Mouse (Mus musculus): Measurements from ENCODE around the gene Cyp26c1.

The Cyp26c1 gene

DNA sequence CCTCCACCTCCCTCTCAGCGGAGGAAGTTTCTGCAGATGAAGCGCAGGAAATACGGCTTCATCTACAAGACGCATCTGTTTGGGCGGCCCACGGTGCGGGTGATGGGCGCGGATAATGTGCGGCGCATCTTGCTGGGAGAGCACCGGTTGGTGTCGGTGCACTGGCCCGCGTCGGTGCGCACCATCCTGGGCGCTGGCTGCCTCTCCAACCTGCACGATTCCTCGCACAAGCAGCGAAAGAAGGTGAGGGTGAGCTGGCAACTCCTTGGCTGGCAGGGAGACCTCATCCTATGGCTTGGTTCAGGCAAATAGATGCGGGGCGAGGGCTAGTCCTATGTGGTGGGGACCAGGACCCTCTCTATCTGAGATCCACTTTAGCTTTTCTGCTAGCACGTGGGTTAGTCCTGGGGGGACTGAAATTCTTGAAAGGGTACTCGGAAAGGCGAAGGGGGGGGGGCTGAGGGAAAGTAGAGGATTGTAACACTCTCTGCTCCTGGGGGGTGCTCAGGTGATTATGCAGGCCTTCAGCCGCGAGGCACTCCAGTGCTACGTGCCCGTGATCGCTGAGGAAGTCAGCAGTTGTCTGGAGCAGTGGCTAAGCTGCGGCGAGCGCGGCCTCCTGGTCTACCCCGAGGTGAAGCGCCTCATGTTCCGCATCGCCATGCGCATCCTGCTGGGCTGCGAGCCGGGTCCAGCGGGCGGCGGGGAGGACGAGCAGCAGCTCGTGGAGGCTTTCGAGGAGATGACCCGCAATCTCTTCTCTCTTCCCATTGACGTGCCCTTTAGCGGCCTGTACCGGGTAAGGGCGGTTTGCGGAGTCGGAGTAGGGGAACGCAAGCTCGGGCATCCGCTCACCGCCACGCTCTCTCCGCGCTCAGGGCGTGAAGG, 13.1 kb downstream of the Cyp26c1 start:
- no peak for DNase-seq (ENCODE audit: low spot score in 2 of 2)

DNA sequence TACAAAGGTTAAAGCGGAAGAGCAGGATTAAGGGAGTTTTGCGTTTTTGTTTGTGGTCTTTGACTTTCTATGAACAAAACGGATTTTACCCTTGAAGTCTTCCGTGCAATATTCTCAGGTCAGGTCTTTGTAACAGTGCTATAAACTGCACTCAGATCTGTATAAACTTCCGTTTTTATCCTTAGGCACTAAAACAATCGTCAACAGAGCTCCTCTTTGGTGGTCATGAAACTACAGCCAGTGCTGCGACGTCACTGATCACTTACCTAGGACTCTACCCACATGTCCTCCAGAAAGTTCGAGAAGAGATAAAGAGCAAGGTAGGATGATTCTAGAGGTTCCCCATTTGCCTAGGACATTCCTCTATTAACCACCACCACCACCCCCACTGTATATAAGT, 14.3 kb downstream of the Cyp26c1 start:
- no peak for DNase-seq (ENCODE audit: low spot score in 2 of 2)

DNA sequence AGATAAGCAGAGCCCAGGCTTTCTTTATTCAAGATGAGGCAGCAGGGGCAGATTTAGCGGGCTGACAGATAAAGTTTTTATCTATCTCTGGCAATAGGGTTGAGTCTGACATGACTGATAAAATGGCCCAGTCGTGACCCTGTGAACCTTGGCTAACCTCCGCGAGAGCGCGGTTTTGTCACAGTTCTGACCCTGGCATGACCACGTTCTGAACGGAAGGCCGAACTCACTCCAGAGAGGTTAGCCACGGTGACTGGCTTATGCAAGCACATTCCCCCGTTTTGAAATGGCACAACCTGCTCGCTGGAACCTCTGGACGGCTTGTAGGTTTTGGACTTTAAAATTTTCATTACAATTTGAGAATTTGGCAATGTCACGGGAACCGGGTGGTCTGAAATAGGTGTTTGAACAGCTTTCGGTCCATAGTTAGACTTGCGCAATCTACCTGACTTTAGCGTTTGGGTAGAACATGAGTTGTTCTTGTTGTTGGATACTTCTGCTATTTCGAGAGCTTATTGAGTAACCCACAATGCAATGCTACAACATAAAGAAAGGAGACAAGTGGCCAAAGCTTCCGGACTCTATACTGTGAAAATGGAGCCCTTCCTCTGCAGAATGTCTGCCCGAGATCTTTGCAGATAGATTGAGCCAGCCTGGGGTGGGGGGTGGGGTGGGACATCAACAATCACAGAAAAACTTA, 17.1 kb downstream of the Cyp26c1 start:
- DNase-seq (ENCODE audit: low spot score in 2 of 2): no peak

DNA sequence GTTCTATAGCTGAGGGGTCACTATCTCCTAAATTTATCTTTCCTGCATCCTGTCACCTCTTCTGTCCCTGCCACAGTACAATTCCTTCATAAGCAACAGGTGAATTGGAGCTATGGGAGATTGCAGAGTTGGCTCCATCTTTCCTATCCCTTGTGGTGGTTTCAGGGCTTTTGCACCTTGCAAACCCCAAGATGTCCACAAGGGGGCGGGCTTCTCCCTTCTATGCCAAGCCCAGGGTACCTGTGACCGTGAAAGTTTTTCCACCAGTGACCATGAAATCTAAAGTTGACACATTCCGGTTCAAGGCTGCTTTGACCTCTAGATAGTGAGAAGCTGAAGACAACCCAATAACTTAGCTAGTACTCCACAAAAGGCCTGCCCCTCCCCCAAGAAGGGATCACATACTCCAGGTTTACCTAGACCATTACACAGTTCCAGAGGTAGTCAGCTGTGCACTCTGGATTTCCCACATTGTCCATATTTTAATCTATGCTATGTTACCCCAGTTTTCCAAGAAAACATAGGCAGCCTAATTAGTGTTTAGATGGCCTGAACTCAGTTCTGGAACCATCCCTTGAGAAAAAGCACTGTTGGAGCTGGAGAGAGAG, 18.6 kb downstream of the Cyp26c1 start:
- peak; percentile 67 to 77 for DNase-seq (ENCODE audit: low spot score in 2 of 2)

DNA sequence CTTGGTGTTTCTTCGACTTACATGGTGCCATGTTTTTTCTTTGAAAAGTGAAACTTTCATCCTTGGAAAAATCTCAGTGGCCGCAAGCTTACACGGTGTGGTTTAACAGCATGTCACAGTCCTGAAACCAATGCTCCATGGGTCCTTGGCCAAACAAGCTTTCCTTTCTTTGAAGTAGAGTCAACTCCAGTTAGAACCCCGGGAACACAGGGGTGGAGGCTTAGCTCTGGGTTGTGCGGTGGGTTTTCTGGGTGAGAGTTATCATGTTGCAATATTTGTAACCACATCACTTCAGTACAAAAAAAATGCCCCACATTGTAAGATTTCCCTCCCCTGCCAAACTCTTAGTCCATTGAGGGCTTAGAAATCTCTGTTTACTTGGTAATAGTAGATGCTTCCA, 20.3 kb downstream of the Cyp26c1 start:
- no peak for DNase-seq (ENCODE audit: low spot score in 2 of 2)

DNA sequence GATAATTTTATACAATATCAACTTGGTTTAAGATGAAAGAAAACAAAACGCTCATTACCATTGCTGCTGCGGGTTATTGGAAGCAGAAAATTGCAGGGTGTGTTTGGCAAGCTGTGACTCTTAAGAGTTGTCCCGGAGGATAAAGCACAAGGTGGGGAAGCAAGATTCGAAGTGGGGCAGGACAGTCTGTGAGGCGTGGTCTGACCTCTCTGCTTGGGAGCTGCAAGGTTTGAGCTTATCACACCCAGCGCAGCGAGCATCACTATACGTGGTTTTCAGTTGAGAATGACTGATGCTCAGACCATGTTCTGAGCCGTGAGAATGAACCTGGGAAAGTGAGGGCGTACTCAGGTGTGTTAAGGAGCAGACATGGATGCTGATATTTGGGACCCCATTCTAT, 29.3 kb downstream of the Cyp26c1 start:
- DNase-seq (ENCODE audit: low spot score in 2 of 2): no peak

DNA sequence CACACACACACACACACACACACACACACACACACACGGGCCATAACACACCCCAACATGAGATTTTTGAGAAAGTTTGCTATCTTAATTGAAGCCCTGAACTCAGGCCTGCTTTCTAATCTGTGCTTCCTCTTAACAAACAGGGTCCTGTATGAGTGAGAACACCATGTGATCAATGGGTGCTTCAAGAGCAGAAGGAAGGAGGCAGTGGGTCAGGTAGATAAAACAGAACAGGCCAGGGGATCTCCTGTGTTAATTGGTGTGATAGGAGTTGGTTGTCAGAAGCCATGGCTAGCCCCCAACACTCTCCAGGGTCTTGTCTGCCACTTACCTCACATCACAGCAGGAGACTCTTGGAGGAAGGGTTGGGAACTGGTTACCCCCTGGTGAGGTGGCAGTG, 30.6 kb downstream of the Cyp26c1 start:
- DNase-seq (ENCODE audit: low spot score in 2 of 2): no peak

DNA sequence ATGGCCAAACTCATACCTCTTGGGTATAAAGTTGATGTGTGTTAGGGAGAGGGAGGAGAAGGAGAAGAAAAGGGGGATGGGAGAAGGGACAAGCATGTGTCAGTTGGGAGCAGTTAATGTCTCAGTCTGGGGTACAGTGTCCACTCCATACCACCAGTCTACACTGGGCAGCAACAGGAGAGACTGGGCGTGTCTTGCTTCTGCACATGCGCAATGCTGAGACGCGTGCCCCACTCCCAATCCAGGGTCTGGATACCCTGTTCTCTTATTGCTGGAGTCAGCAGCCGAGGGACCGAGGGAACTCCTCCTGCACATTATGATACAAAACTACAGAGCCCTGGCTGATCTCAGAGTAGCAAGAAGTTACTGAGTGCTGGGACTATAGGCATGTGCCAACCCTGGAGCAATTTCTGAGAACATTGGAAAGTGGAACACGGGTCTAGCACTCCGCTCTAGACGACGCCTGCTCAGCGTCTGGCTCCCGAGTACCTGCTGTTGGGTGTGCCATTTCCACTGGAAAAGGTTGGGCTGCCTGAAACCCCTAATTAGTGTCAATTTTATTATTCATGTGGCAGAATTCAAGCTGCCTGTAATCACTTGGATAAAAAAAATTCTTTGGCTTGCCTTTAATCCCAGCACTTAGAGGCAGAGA, 31.3 kb downstream of the Cyp26c1 start:
- no peak for DNase-seq (ENCODE audit: low spot score in 2 of 2)

DNA sequence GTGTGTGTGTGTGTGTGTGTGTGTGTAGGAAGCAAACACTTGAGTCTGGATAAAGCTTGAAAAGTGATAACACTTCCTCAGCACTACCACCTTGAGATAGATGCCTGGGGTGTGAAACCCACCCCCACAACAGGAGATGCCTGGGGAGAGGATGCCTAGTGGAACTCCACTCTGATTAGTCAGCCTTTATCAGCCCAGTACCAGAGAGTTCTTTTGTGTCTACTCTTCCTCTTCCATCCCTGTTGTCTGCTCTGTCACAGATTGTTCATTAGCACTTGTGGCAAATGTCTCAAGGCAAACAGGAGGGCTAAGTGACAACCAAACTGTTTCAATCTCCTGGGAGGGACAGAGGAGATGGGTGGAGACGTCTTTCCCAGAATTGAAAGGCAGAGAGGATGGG, 33.8 kb downstream of the Cyp26c1 start:
- no peak for DNase-seq (ENCODE audit: low spot score in 2 of 2)

DNA sequence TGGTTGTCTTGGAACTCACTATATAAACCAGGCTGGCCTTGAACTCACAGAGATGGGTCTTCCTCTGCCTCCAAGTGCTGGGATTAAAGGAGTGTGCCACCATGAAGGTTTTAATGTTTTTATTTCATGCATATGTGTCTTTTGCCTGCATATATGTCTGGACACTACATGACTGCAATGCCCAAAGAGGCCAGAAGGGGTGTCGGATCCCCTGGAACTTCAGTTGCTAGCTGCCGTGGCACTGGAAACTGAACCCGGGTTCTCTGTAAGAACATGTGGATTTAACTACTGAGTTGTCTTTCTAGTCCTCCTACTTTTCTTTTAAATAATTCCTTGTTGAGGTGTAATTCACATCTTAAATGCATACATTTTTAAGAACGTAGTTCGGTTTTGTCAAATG, 39.2 kb downstream of the Cyp26c1 start:
- DNase-seq (ENCODE audit: low spot score in 2 of 2): no peak

DNA sequence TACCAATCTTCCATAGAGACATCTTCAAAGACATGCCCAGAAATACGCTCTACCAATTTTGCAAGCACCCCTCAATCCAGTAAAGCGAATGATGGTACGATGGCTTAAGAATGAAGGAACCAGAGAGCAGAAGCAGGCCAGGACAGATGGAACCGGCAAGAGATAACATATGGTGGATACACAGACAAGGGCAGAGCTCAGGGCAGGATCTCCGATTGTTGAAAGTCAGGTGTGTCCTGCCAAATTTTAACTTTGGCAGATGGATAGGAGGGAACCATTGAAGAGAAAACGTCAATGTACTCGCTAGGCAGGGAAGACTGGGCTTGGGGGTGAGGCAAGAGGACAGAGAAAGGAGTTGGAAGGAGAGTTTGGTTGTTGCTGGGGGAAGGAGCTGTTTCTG, 41.2 kb downstream of the Cyp26c1 start:
- DNase-seq (ENCODE audit: low spot score in 2 of 2): no peak

DNA sequence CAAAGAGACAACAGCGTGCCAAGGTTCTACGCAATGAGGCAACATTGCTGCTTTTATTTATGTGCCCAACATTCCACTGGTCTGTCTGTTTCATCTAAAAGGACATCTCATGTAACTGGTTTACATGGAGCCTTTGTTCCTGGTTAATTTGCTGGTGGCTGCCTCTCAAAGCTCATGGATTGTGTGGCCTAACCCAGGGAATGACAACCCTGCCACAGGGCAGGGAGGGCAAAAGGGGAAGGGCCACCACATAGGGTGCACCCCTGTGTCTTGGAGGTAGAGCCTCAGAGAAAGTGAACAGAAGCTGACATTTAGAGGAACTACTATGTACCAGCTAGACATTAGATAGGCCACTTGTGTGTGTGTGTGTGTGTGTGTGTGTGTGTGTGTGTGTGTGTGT, 42.0 kb downstream of the Cyp26c1 start:
- DNase-seq (ENCODE audit: low spot score in 2 of 2): no peak

DNA sequence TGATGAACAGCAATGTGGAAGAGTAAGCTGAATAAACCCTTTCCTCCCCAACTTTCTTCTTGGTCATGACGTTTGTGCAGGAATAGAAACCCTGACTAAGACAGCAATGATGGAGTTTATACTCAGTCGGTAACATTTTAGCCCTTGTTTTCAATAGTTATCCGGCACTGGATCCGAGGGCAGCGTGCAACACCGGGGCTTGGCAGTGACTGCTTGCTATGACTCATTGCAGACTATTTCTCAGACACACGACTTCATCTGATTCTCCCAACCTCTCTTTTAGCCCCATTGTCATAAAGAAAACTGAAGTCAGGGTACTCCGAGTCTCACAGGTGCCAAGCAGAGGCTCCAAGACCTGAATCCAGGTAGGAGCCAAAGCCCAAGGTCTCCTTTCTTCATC, 50.0 kb downstream of the Cyp26c1 start:
- no peak for DNase-seq (ENCODE audit: low spot score in 2 of 2)

DNA sequence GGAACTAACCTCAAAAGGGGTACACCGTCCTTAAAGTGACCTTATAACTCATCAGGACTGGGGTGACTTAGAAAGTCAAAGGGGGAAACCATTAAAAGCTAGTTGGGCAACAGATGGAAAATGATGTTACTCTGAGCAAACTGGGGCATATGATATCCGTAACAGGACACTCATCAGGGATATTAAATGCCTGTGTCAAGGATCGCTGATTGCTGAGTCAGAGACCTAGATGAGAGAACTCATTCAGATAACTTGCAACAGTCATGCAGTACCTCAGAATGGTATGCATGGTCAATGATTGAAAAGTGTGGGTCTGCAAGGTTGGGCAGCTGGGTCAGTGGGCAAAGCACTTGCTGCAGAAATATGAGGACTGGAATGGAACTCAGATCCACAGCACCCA, 53.2 kb downstream of the Cyp26c1 start:
- DNase-seq (ENCODE audit: low spot score in 2 of 2): no peak

DNA sequence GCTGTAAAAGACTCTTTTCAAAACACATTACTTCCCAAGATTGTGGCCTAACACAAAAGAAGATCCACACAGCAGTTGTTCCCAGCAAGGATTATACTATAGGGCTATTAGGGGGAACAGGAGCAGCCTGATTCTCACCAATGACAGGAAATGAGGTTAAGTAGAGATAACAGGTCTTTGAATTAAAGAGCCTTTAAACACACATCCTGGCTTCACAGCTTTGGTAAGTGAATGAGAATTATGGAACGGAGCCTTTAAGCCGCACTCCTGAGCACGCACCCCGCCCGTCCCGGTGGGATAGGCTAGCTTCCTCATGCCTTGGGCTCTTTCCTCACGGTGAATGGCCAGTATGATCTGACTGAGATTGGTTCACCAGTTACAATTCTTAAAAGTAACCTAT, 54.7 kb downstream of the Cyp26c1 start:
- DNase-seq (ENCODE audit: low spot score in 2 of 2): no peak

All from cerebellum, postnatal 4 days (tissue).